Mouse (Mus musculus): ENCODE measurements around the gene Parpbp.

GRCm38 (mm10) chr10:88146707-88147477 lies at the start of gene Parpbp, which contains the start of gene Nup37:
- no peak for TF ChIP-seq CTCF (conservative IDR thresholded peaks at IDR 0.05 in 1 of 2, IDR thresholded peaks at IDR 0.05 in 1 of 2; ENCODE audit: low read depth in 2 of 2, low read length in 2 of 2)
- no peak for TF ChIP-seq MAZ (IDR thresholded peaks at IDR 0.05; ENCODE audit: low read depth, low read length)
- TF ChIP-seq MEF2A (IDR thresholded peaks at IDR 0.05; ENCODE audit: borderline replicate concordance, low read depth, low read length), result peak; percentile 46; the same call in 1 of the 2 replicates
- no peak for TF ChIP-seq USF2 (conservative IDR thresholded peaks at IDR 0.05; ENCODE audit: low read depth, low read length)
- TF ChIP-seq CHD2 (IDR thresholded peaks at IDR 0.05; ENCODE audit: low read length), result peak; percentile 99
- TF ChIP-seq CHD1 (IDR thresholded peaks at IDR 0.05; ENCODE audit: low read depth, low read length), result no peak
- TF ChIP-seq ZKSCAN1 (IDR thresholded peaks at IDR 0.05; ENCODE audit: borderline replicate concordance, low read depth, low read length), result no peak
- peak; percentile 92 for TF ChIP-seq POLR2A (IDR thresholded peaks at IDR 0.05; ENCODE audit: low read depth, low read length)
- TF ChIP-seq EP300 (IDR thresholded peaks at IDR 0.05; ENCODE audit: low read length), result no peak
- peak; percentile 87 for TF ChIP-seq HCFC1 (IDR thresholded peaks at IDR 0.05; ENCODE audit: low read depth, low read length)
